ENCODE assay signal across 9 mouse cellular contexts in the genomic region with DNA sequence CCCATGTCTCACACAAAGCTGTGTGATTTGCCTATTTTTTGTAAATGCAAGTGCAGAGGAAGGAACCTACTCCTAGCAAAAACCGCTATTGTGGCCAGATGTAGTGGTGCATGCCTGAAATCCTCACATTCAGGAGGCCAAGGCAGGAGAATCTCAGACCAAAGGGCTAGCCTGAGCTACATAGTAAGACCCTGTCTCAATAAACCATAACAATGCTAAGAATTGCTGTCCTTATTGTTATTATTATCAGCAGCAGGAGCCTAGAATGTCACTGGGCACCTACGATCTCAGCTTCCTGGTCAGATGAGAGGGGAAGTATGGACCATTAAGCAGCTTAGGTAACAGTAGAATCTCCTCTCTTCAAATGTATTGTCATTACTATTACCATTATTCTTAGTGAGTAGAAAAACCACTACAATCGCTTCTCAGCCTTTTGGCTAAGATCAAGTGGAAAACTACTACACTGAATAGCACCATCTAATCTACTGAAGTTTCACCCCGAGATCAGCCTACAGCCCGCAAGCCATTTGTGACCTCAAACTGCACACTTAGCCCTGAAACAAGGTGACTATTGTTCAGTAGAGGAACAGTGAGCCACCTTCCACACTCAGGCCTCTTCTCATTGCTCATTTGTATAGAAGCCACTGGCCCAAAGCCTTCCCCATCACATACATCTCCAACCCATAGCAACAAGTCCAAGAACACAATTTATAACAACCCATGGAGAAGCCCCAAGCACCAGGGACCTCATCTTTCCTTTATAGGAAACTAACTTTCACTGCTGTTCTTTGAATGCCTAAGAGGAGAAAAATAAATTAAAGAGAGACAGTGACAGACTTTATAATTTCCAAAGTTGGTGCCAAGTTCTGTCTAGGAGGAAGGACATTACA.
A peak's percentile ranks its signal among the peaks of the same experiment; 100 is the strongest.
DNase-seq lines count a peak whose midpoint lies in the region; ATAC-seq and TF ChIP-seq lines count a peak whose summit lies in the region.
"Had no signal": no experiment of that assay in that cellular context is flagged by ENCODE, and none has a peak within 500 bp of the region (broad histone marks: within the 10 kb centered on the region; RNA-seq: fewer than 3 reads in every experiment).

No protein-coding gene starts in this region.

- H3K4me3 ChIP-seq in kidney, adult 2 months (ENCODE audit: insufficient read depth, low read depth, low read length) = no peak overlapping the region
- no peak overlapping the region for H3K4me3 ChIP-seq in cortical plate, adult 2 months (ENCODE audit: insufficient read depth, low read length)
- H3K4me3 ChIP-seq in hindbrain, embryonic 11.5 days (ENCODE audit: low read depth, low read length) = no peak overlapping the region
- H3K4me3 ChIP-seq in midbrain, embryonic 14.5 days (replicated peaks; ENCODE audit: low read depth, low read length) = no peak overlapping the region

- DNase-seq in kidney, adult 2 months = peak; percentile 57
- no peak for DNase-seq in kidney, adult 9 months
- peak; percentile 8 for DNase-seq in hindbrain, embryonic 11.5 days (ENCODE audit: low spot score)
- DNase-seq in midbrain, embryonic 14.5 days = no peak
- DNase-seq in cerebellum, adult 9-11 months = no peak
- no peak for DNase-seq in testis, postnatal 14 days (ENCODE audit: low spot score)

- H3K4me2 ChIP-seq in hindbrain, embryonic 11.5 days (replicated peaks; ENCODE audit: low read depth, low read length) = peak overlapping the region; percentile 57; the same call in 1 of the 2 replicates
- peak overlapping the region; percentile 67 for H3K4me2 ChIP-seq in midbrain, embryonic 14.5 days (ENCODE audit: low read length)

- H3K27me3 ChIP-seq in kidney, adult 2 months (replicated peaks; ENCODE audit: control insufficient read depth, insufficient read depth, low read length) = no peaks in the 10 kb centered on the region
- no peaks in the 10 kb centered on the region for H3K27me3 ChIP-seq in hindbrain, embryonic 11.5 days (ENCODE audit: control insufficient read depth, insufficient read depth, low read length)
- H3K27me3 ChIP-seq in midbrain, embryonic 14.5 days (ENCODE audit: control insufficient read depth, insufficient read depth, low read length) = no peaks in the 10 kb centered on the region
- H3K27me3 ChIP-seq: Patski had no signal

- 69% methylated on average over 5 of the region's 5 CpGs for WGBS in kidney, adult 2 months
- WGBS in hindbrain, embryonic 11.5 days = 82% methylated on average over 5 of the region's 5 CpGs
- 88% methylated on average over 5 of the region's 5 CpGs for WGBS in midbrain, embryonic 14.5 days

- H3K9me3 ChIP-seq in hindbrain, embryonic 11.5 days (ENCODE audit: control insufficient read depth, low read length) = no peaks in the 10 kb centered on the region
- no peaks in the 10 kb centered on the region for H3K9me3 ChIP-seq in midbrain, embryonic 14.5 days (ENCODE audit: control insufficient read depth, low read length)

- H3K9ac ChIP-seq in hindbrain, embryonic 11.5 days (ENCODE audit: low read depth, low read length) = no peak overlapping the region
- H3K9ac ChIP-seq in midbrain, embryonic 14.5 days (replicated peaks; ENCODE audit: low read length) = peak overlapping the region; percentile 46; the same call in 1 of the 2 replicates

- no peak for TF ChIP-seq POLR2A in kidney, adult 2 months (IDR thresholded peaks at IDR 0.05; ENCODE audit: low read depth, low read length)
- TF ChIP-seq POLR2A in cortical plate, adult 2 months (IDR thresholded peaks at IDR 0.05; ENCODE audit: extremely low read depth, insufficient read depth, low read length) = no peak

- no peak for ATAC-seq in hindbrain, embryonic 11.5 days (ENCODE audit: low FRiP score)
- ATAC-seq in midbrain, embryonic 14.5 days (ENCODE audit: low FRiP score, low TSS enrichment) = no peak
- ATAC-seq in frontal cortex, adult (ENCODE audit: low TSS enrichment) = no peak
- ATAC-seq: Patski had no signal

- H3K36me3 ChIP-seq in kidney, adult 2 months (ENCODE audit: control insufficient read depth, insufficient read depth, low read length) = no peaks in the 10 kb centered on the region
- H3K36me3 ChIP-seq in hindbrain, embryonic 11.5 days (ENCODE audit: control insufficient read depth, insufficient read depth, low read length) = no peaks in the 10 kb centered on the region
- no peaks in the 10 kb centered on the region for H3K36me3 ChIP-seq in midbrain, embryonic 14.5 days (ENCODE audit: control insufficient read depth, insufficient read depth, low read length)

- no peak for TF ChIP-seq CTCF in kidney, adult 2 months (conservative IDR thresholded peaks at IDR 0.05; ENCODE audit: insufficient read depth, insufficient read length, low read depth, low read length)
- TF ChIP-seq CTCF in cortical plate, adult 2 months (IDR thresholded peaks at IDR 0.05; ENCODE audit: extremely low read depth, insufficient read depth, low read length) = no peak

- H3K27ac ChIP-seq in kidney, adult 2 months (ENCODE audit: insufficient read depth, low read depth, low read length) = peak overlapping the region; percentile 99
- peak overlapping the region; percentile 90 for H3K27ac ChIP-seq in cortical plate, adult 2 months (ENCODE audit: insufficient read depth, low read length)
- H3K27ac ChIP-seq in hindbrain, embryonic 11.5 days (ENCODE audit: low read depth, low read length) = no peak overlapping the region
- H3K27ac ChIP-seq in midbrain, embryonic 14.5 days (replicated peaks; ENCODE audit: low read depth, low read length) = no peak overlapping the region

- peaks cover 38% of the 10 kb centered on the region for H3K4me1 ChIP-seq in kidney, adult 2 months (ENCODE audit: control insufficient read depth, insufficient read depth, low read length)
- peaks cover 8% of the 10 kb centered on the region for H3K4me1 ChIP-seq in cortical plate, adult 2 months (ENCODE audit: control insufficient read depth, insufficient read depth, low read length)
- no peaks in the 10 kb centered on the region for H3K4me1 ChIP-seq in hindbrain, embryonic 11.5 days (replicated peaks; ENCODE audit: control insufficient read depth, insufficient read depth, low read length)
- peaks cover 11% of the 10 kb centered on the region; the same call in 1 of the 2 replicates for H3K4me1 ChIP-seq in midbrain, embryonic 14.5 days (ENCODE audit: control insufficient read depth, insufficient read depth, low read length)

Comparison
In these comparisons a context has a peak if more than half of its experiments do, and no peak if none do; other contexts are left out.
1. DNase-seq: peak in kidney, adult 2 months (single experiment) and hindbrain, embryonic 11.5 days (single experiment); none in kidney, adult 9 months (single experiment), midbrain, embryonic 14.5 days (single experiment), cerebellum, adult 9-11 months (single experiment) and testis, postnatal 14 days (single experiment).
2. H3K27ac ChIP-seq: peak in kidney, adult 2 months (single experiment) and cortical plate, adult 2 months (single experiment); none in hindbrain, embryonic 11.5 days (single experiment) and midbrain, embryonic 14.5 days (single experiment).